8 mouse cellular contexts compared by ENCODE assay signal in the genomic region with DNA sequence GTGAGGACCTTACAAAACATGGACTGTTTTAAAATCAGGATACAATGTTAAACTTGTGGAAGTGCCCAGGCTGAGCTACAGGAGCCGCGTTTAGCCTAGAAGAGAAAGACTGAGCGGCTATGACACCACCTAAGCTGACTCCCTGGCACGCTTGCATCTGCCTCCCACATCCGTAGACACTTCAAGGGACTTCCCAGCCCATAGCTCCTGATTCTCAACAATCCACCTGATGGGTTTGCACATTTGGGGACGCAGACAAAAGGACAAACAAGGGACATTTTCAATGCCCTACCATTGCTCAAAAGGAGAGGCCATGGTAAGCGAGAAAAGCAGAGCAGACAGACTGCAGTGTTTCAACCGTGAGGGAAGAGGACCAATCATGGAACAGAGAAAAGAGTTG. TPM values are rescaled to one million over a fixed set of nuclear protein-coding genes. Genes with fewer than 3 reads are reported as not detected.
A peak's percentile ranks its signal among the peaks of the same experiment; 100 is the strongest.
DNase-seq lines count a peak whose midpoint lies in the region; ATAC-seq and TF ChIP-seq lines count a peak whose summit lies in the region.

No protein-coding gene starts in this region.

- H3K36me3 ChIP-seq in thymus, adult 2 months (ENCODE audit: control insufficient read depth, insufficient read depth, low read length) = peaks cover 3% of the 10 kb centered on the region
- H3K36me3 ChIP-seq in liver, embryonic 12.5 days = peaks cover 33% of the 10 kb centered on the region

- no peak overlapping the region for H3K4me3 ChIP-seq in thymus, adult 2 months (ENCODE audit: control insufficient read depth, insufficient read depth, low read length)
- 0 out of 2 replicates have a peak overlapping the region, but pooled peaks have one; percentile 1 for H3K4me3 ChIP-seq in liver, embryonic 12.5 days

- no peaks in the 10 kb centered on the region for H3K27me3 ChIP-seq in thymus, adult 2 months (ENCODE audit: control insufficient read depth, insufficient read depth, low read length)
- no peaks in the 10 kb centered on the region for H3K27me3 ChIP-seq in liver, embryonic 12.5 days (replicated peaks)

- no peak for TF ChIP-seq CTCF in thymus, adult 2 months (IDR thresholded peaks at IDR 0.05; ENCODE audit: borderline replicate concordance, control insufficient read depth, extremely low read depth, insufficient read depth, low read length, poor library complexity)

- 0 out of 2 replicates have a peak overlapping the region, but pooled peaks have one; percentile 24 for H3K27ac ChIP-seq in thymus, adult 2 months (ENCODE audit: control insufficient read depth, insufficient read depth, low read length)
- H3K27ac ChIP-seq in liver, embryonic 12.5 days = no peak overlapping the region

- peak; percentile 38 to 41 for DNase-seq in cerebellum, postnatal 25 days
- no peak for DNase-seq in cerebellum, adult 11 months
- DNase-seq in thymus, adult 2 months = no peak
- DNase-seq in thymus, postnatal 0 days (ENCODE audit: low spot score) = no peak
- DNase-seq in frontal cortex, postnatal 10 days (ENCODE audit: low spot score in 2 of 2) = no peak
- DNase-seq in gastrocnemius, postnatal 25 days = no peak
- no peak for DNase-seq in left cerebral cortex, adult 9 months (ENCODE audit: low spot score in 2 of 2)

- no peaks in the 10 kb centered on the region for H3K9me3 ChIP-seq in liver, embryonic 12.5 days (replicated peaks)

- H3K4me1 ChIP-seq in thymus, adult 2 months (replicated peaks; ENCODE audit: control insufficient read depth, insufficient read depth, low read length) = peaks cover 23% of the 10 kb centered on the region
- H3K4me1 ChIP-seq in liver, embryonic 12.5 days = peaks cover 44% of the 10 kb centered on the region

- no peak for ATAC-seq in liver, embryonic 12.5 days

- peak overlapping the region; percentile 98 for H3K4me2 ChIP-seq in liver, embryonic 12.5 days

- peak overlapping the region; percentile 78; the same call in 1 of the 2 replicates for H3K9ac ChIP-seq in liver, embryonic 12.5 days

- no peak for TF ChIP-seq POLR2A in thymus, adult 2 months (IDR thresholded peaks at IDR 0.05; ENCODE audit: control insufficient read depth, extremely low read depth, insufficient read depth, low read length, poor library complexity)

- 79% methylated on average over 8 of the region's 8 CpGs for WGBS in thymus, adult 2 months
- WGBS in liver, embryonic 12.5 days (ENCODE audit: insufficient replicate concordance) = 74% methylated on average over 8 of the region's 8 CpGs

RNA-seq across cellular contexts. Expression of a gene that starts 3.1 kb away (rescaled TPM):
- polyA plus RNA-seq in thymus, adult 2 months (2012; rRNA removed) = 136 and 170 TPM in 2 replicates
- 125 and 126 TPM in 2 replicates for polyA plus RNA-seq in thymus, postnatal 0 days (2015; fragmentation: Nextera tagmentation; extraction: Ambion mirVana)
- polyA plus RNA-seq in liver, embryonic 12.5 days (2016; fragmentation: Nextera tagmentation; extraction: Ambion mirVana) = 41.1 and 43.1 TPM in 2 replicates
- total RNA-seq in gastrocnemius, postnatal 25 days (2021) = 1 to 10 TPM; 1.4 to 2.2 TPM

RNA-seq across cellular contexts. Expression of a gene that starts 59.9 kb away (rescaled TPM):
- 105 and 110 TPM in 2 replicates for polyA plus RNA-seq in thymus, adult 2 months (2012; rRNA removed)
- 94.1 and 95.8 TPM in 2 replicates for polyA plus RNA-seq in thymus, postnatal 0 days (2015; fragmentation: Nextera tagmentation; extraction: Ambion mirVana)
- 57.6 and 62.7 TPM in 2 replicates for polyA plus RNA-seq in liver, embryonic 12.5 days (2016; fragmentation: Nextera tagmentation; extraction: Ambion mirVana)
- 100 to 1,000 TPM in 1 of 2 experiments, 10 to 100 TPM in 1; 73.8 to 112 TPM for total RNA-seq in gastrocnemius, postnatal 25 days (2021)

Comparison
In these comparisons a context has a peak if more than half of its experiments do, and no peak if none do; other contexts are left out.
1. DNase-seq: peak in cerebellum, postnatal 25 days (2 of 2); none in cerebellum, adult 11 months (single experiment), thymus, adult 2 months (single experiment), thymus, postnatal 0 days (single experiment), frontal cortex, postnatal 10 days (0 of 2), gastrocnemius, postnatal 25 days (single experiment) and left cerebral cortex, adult 9 months (0 of 2).